Mouse (Mus musculus): ENCODE data around the gene Pisd.
"Not testable (repeated sequence)": the region's sequence is repeated elsewhere in the genome, so short reads cannot be mapped to it uniquely, and the experiment has no call there.

The Pisd gene

GRCm38 (mm10) chr5:32745705-32746655, 39.5 kb downstream of the Pisd start:
- DNase-seq (ENCODE audit: low spot score) = peak; percentile 79

GRCm38 (mm10) chr5:32742149-32742548, 43.3 kb downstream of the Pisd start:
- no peak for DNase-seq (ENCODE audit: low spot score)

- not testable (repeated sequence) for DNase-seq (ENCODE audit: low spot score)
Observed at GRCm38 (mm10) chr5:32741377-32741776, 44.1 kb downstream of the Pisd start.

- not testable (repeated sequence) for DNase-seq (ENCODE audit: low spot score)
Observed at GRCm38 (mm10) chr5:32740850-32741249, 44.6 kb downstream of the Pisd start.

GRCm38 (mm10) chr5:32740138-32740537, 45.3 kb downstream of the Pisd start:
- no peak for DNase-seq (ENCODE audit: low spot score)

- not testable (repeated sequence) for DNase-seq (ENCODE audit: low spot score)
Observed at GRCm38 (mm10) chr5:32736770-32737169, 48.7 kb downstream of the Pisd start.

- DNase-seq (ENCODE audit: low spot score) = no peak
Observed at GRCm38 (mm10) chr5:32735779-32736178, 49.7 kb downstream of the Pisd start.

GRCm38 (mm10) chr5:32733892-32734291, 51.6 kb downstream of the Pisd start:
- DNase-seq (ENCODE audit: low spot score) = not testable (repeated sequence)

GRCm38 (mm10) chr5:32728851-32729250, 56.6 kb downstream of the Pisd start:
- no peak for DNase-seq (ENCODE audit: low spot score)

GRCm38 (mm10) chr5:32728300-32728699, 57.1 kb downstream of the Pisd start:
- no peak for DNase-seq (ENCODE audit: low spot score)

- DNase-seq (ENCODE audit: low spot score) = not testable (repeated sequence)
Observed at GRCm38 (mm10) chr5:32725397-32725796, 60.0 kb downstream of the Pisd start.

- no peak for DNase-seq (ENCODE audit: low spot score)
Observed at GRCm38 (mm10) chr5:32723981-32724380, 61.5 kb downstream of the Pisd start.

- DNase-seq (ENCODE audit: low spot score) = not testable (repeated sequence)
Observed at GRCm38 (mm10) chr5:32722711-32723110, 62.7 kb downstream of the Pisd start.

GRCm38 (mm10) chr5:32722263-32722662, 63.2 kb downstream of the Pisd start:
- no peak for DNase-seq (ENCODE audit: low spot score)

- no peak for DNase-seq (ENCODE audit: low spot score)
Observed at GRCm38 (mm10) chr5:32721316-32721715, 64.1 kb downstream of the Pisd start.

- no peak for DNase-seq (ENCODE audit: low spot score)
Observed at GRCm38 (mm10) chr5:32720416-32720815, 65.0 kb downstream of the Pisd start.

GRCm38 (mm10) chr5:32718916-32719315, 66.5 kb downstream of the Pisd start:
- no peak for DNase-seq (ENCODE audit: low spot score)

- DNase-seq (ENCODE audit: low spot score) = no peak
Observed at GRCm38 (mm10) chr5:32717726-32718125, 67.7 kb downstream of the Pisd start.

GRCm38 (mm10) chr5:32713703-32714467, 71.6 kb downstream of the Pisd start:
- DNase-seq (ENCODE audit: low spot score) = peak; percentile 99

GRCm38 (mm10) chr5:32713042-32713702, 72.3 kb downstream of the Pisd start:
- DNase-seq (ENCODE audit: low spot score) = peak; percentile 77

GRCm38 (mm10) chr5:32712221-32713041, 73.0 kb downstream of the Pisd start:
- peak; percentile 22 for DNase-seq (ENCODE audit: low spot score)

Data from MN1 (cell line).